In the genomic region with DNA sequence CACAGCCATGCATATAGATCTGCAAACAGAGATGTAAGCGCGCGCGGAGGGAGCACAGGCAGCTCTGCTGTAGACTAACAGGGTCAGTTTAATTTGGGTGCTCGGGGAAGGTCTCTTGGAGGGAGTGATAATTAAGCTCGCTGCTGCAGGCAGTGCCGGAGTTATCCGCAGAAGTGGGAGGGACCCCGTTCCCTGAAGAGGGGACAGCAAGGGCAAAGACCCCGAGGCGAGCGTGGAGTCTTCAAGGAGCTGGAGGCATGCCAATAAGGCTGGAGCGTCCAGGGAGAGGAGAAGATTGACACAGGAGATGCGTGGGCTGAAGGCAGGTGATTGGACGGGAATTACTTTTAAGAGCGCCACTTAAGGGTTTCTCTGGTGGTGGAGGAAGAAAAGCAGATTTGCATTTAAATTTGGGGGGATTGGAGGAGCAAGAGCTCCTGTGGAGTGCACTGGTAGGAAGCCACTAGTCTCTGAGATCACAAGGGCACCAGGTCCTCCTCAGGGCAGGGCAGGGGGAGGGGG, we compare ENCODE assay signal across 9 mouse cellular contexts. TPM values are rescaled to one million over a fixed set of nuclear protein-coding genes. Genes with fewer than 3 reads are reported as not detected.
A peak's percentile ranks its signal among the peaks of the same experiment; 100 is the strongest.
DNase-seq lines count a peak whose midpoint lies in the region; ATAC-seq and TF ChIP-seq lines count a peak whose summit lies in the region.
"Had no signal": no experiment of that assay in that cellular context is flagged by ENCODE, and none has a peak within 500 bp of the region (broad histone marks: within the 10 kb centered on the region; RNA-seq: fewer than 3 reads in every experiment).

No protein-coding gene starts in this region.

- no peak for TF ChIP-seq CTCF in intestine, postnatal 0 days (IDR thresholded peaks at IDR 0.05; ENCODE audit: low read depth)

- peaks cover 8% of the 10 kb centered on the region; the same call in 1 of the 2 replicates for H3K4me1 ChIP-seq in intestine, embryonic 14.5 days (replicated peaks; ENCODE audit: control insufficient read depth, insufficient read depth, low read length)
- H3K4me1 ChIP-seq in intestine, postnatal 0 days (replicated peaks; ENCODE audit: control insufficient read depth, insufficient read depth, low read length): no peaks in the 10 kb centered on the region
- peaks cover 12% of the 10 kb centered on the region for H3K4me1 ChIP-seq in forebrain, embryonic 14.5 days (ENCODE audit: control insufficient read depth, insufficient read depth, low read length)
- peaks cover 17% of the 10 kb centered on the region for H3K4me1 ChIP-seq in midbrain, embryonic 12.5 days

- H3K36me3 ChIP-seq in intestine, embryonic 14.5 days (ENCODE audit: control insufficient read depth, insufficient read depth, low read length): no peaks in the 10 kb centered on the region
- H3K36me3 ChIP-seq in intestine, postnatal 0 days (ENCODE audit: control insufficient read depth, insufficient read depth): no peaks in the 10 kb centered on the region
- H3K36me3 ChIP-seq in forebrain, embryonic 14.5 days (ENCODE audit: control insufficient read depth, insufficient read depth, low read length): no peaks in the 10 kb centered on the region
- no peaks in the 10 kb centered on the region for H3K36me3 ChIP-seq in midbrain, embryonic 12.5 days

- no peak overlapping the region for H3K27ac ChIP-seq in intestine, embryonic 14.5 days (ENCODE audit: low read depth)
- no peak overlapping the region for H3K27ac ChIP-seq in intestine, postnatal 0 days (ENCODE audit: low read depth, low read length)
- H3K27ac ChIP-seq in forebrain, embryonic 14.5 days (ENCODE audit: low read depth, low read length): no peak overlapping the region
- H3K27ac ChIP-seq in midbrain, embryonic 12.5 days (replicated peaks): peak overlapping the region; percentile 54

- no peak for ATAC-seq in intestine, embryonic 14.5 days (replicated peaks; ENCODE audit: low FRiP score, low TSS enrichment, low read depth)
- no peak for ATAC-seq in intestine, postnatal 0 days
- ATAC-seq in forebrain, embryonic 14.5 days: peak; percentile 65
- peak; percentile 78 for ATAC-seq in midbrain, embryonic 12.5 days (ENCODE audit: low FRiP score, low read depth)

- WGBS in intestine, embryonic 14.5 days: 4% methylated on average over 16 of the region's 16 CpGs
- 3% methylated on average over 16 of the region's 16 CpGs for WGBS in intestine, postnatal 0 days
- under 1% methylated on average over 16 of the region's 16 CpGs for WGBS in forebrain, embryonic 14.5 days
- under 1% methylated on average over 16 of the region's 16 CpGs for WGBS in midbrain, embryonic 12.5 days

- peak overlapping the region; percentile 1; the same call in 1 of the 2 replicates for H3K4me3 ChIP-seq in intestine, embryonic 14.5 days (ENCODE audit: low read depth, low read length)
- no peak overlapping the region for H3K4me3 ChIP-seq in intestine, postnatal 0 days (ENCODE audit: low read depth, low read length)
- peak overlapping the region; percentile 23; the same call in 1 of the 2 replicates for H3K4me3 ChIP-seq in forebrain, embryonic 14.5 days (ENCODE audit: low read depth, low read length)
- peak overlapping the region; percentile 27 for H3K4me3 ChIP-seq in midbrain, embryonic 12.5 days

- no peaks in the 10 kb centered on the region for H3K9me3 ChIP-seq in intestine, embryonic 14.5 days (ENCODE audit: control insufficient read depth, low read length)
- H3K9me3 ChIP-seq in intestine, postnatal 0 days (ENCODE audit: control insufficient read depth): no peaks in the 10 kb centered on the region
- no peaks in the 10 kb centered on the region for H3K9me3 ChIP-seq in forebrain, embryonic 14.5 days (replicated peaks; ENCODE audit: control insufficient read depth, low read length)
- H3K9me3 ChIP-seq in midbrain, embryonic 12.5 days: no peaks in the 10 kb centered on the region

- H3K9ac ChIP-seq in intestine, embryonic 14.5 days (ENCODE audit: low read length): no peak overlapping the region
- H3K9ac ChIP-seq in intestine, postnatal 0 days (ENCODE audit: low read depth, low read length): no peak overlapping the region
- peak overlapping the region; percentile 48 for H3K9ac ChIP-seq in forebrain, embryonic 14.5 days (ENCODE audit: low read length)
- peak overlapping the region; percentile 28; the same call in 1 of the 2 replicates for H3K9ac ChIP-seq in midbrain, embryonic 12.5 days (replicated peaks)

- peak overlapping the region; percentile 32 for H3K4me2 ChIP-seq in intestine, embryonic 14.5 days (ENCODE audit: low read length)
- no peak overlapping the region for H3K4me2 ChIP-seq in intestine, postnatal 0 days (replicated peaks; ENCODE audit: low read depth)
- H3K4me2 ChIP-seq in forebrain, embryonic 14.5 days (ENCODE audit: low read length): peak overlapping the region; percentile 67
- H3K4me2 ChIP-seq in midbrain, embryonic 12.5 days (replicated peaks): peak overlapping the region; percentile 57

- DNase-seq in intestine, embryonic 14.5 days (ENCODE audit: low spot score): no peak
- peak; percentile 66 for DNase-seq in cerebellum, adult 11-12 months
- peak; percentile 67 for DNase-seq in forebrain, embryonic 14.5 days (ENCODE audit: low spot score)
- DNase-seq in spleen, adult 18-20 months: no peak
- DNase-seq in frontal cortex, postnatal 25 days (ENCODE audit: low spot score in 2 of 2): no peak
- no peak for DNase-seq in adrenal gland, postnatal 4 days (ENCODE audit: low spot score in 2 of 2)

- H3K27me3 ChIP-seq in intestine, embryonic 14.5 days (replicated peaks; ENCODE audit: control insufficient read depth, insufficient read depth, low read length): peaks cover 13% of the 10 kb centered on the region
- no peaks in the 10 kb centered on the region; the same call in 1 of the 2 replicates for H3K27me3 ChIP-seq in intestine, postnatal 0 days (replicated peaks; ENCODE audit: control insufficient read depth, insufficient read depth, low read length)
- no peaks in the 10 kb centered on the region for H3K27me3 ChIP-seq in forebrain, embryonic 14.5 days (replicated peaks; ENCODE audit: control insufficient read depth, insufficient read depth, low read length)
- peaks cover 32% of the 10 kb centered on the region for H3K27me3 ChIP-seq in midbrain, embryonic 12.5 days

RNA-seq across cellular contexts. Expression of a gene that starts 43.1 kb away (rescaled TPM):
- not detected in 2 replicates for polyA plus RNA-seq in intestine, embryonic 14.5 days (2014; fragmentation: Nextera tagmentation; extraction: Ambion mirVana)
- not detected in 2 replicates for polyA plus RNA-seq in intestine, postnatal 0 days (2015; fragmentation: Nextera tagmentation; extraction: Ambion mirVana)
- not detected in 2 replicates for polyA plus RNA-seq in forebrain, embryonic 14.5 days (2014; fragmentation: Nextera tagmentation; extraction: Ambion mirVana)
- not detected in 2 replicates for polyA plus RNA-seq in midbrain, embryonic 12.5 days (2016; fragmentation: Nextera tagmentation; extraction: Ambion mirVana)
- total RNA-seq in adrenal gland, postnatal 4 days (2021): 1 to 10 TPM in 1 of 2 experiments, under 1 TPM in 1; 0.70 to 2.8 TPM
- total RNA-seq: MEL had no signal

Comparison
In these comparisons a context has a peak if more than half of its experiments do, and no peak if none do; other contexts are left out.
1. ATAC-seq: peak in forebrain, embryonic 14.5 days (single experiment) and midbrain, embryonic 12.5 days (single experiment); none in intestine, embryonic 14.5 days (single experiment) and intestine, postnatal 0 days (single experiment).
2. DNase-seq: peak in cerebellum, adult 11-12 months (single experiment) and forebrain, embryonic 14.5 days (single experiment); none in intestine, embryonic 14.5 days (single experiment), spleen, adult 18-20 months (0 of 2), frontal cortex, postnatal 25 days (0 of 2) and adrenal gland, postnatal 4 days (0 of 2).
3. H3K9ac ChIP-seq: peak in forebrain, embryonic 14.5 days (single experiment) and midbrain, embryonic 12.5 days (single experiment); none in intestine, embryonic 14.5 days (single experiment) and intestine, postnatal 0 days (single experiment).